In genomic region chr1:184730453-184731013, GRCm38 (mm10) we compare ENCODE assay signal across 8 mouse cellular contexts. TPM values are rescaled to one million over a fixed set of nuclear protein-coding genes. Genes with fewer than 3 reads are reported as not detected.
DNase-seq lines count a peak whose midpoint lies in the region; ATAC-seq lines count a peak whose summit lies in the region.

No protein-coding gene starts in this region.

- DNase-seq in forebrain, embryonic 10.5 days (ENCODE audit: extremely low spot score, low spot score), result no peak
- DNase-seq in lung, postnatal 25 days (ENCODE audit: low spot score), result no peak
- DNase-seq in ovary, adult 18-20 months (ENCODE audit: low spot score), result no peak

- H3K9me3 ChIP-seq in forebrain, embryonic 10.5 days, result no peaks in the 10 kb centered on the region
- H3K9me3 ChIP-seq in forebrain, embryonic 15.5 days, result no peaks in the 10 kb centered on the region
- no peaks in the 10 kb centered on the region for H3K9me3 ChIP-seq in lung, embryonic 16.5 days (ENCODE audit: control insufficient read depth, low read length)
- no peaks in the 10 kb centered on the region for H3K9me3 ChIP-seq in intestine, embryonic 15.5 days
- H3K9me3 ChIP-seq in neural tube, embryonic 13.5 days, result no peaks in the 10 kb centered on the region

- H3K27ac ChIP-seq in forebrain, embryonic 10.5 days, result no peak overlapping the region
- H3K27ac ChIP-seq in forebrain, embryonic 15.5 days (replicated peaks), result no peak overlapping the region
- H3K27ac ChIP-seq in lung, embryonic 16.5 days (ENCODE audit: low read length), result peak overlapping the region; percentile 31; the same call in 1 of the 2 replicates
- H3K27ac ChIP-seq in intestine, embryonic 15.5 days, result peak overlapping the region; percentile 99
- H3K27ac ChIP-seq in neural tube, embryonic 13.5 days (replicated peaks), result no peak overlapping the region

- no peak overlapping the region for H3K4me2 ChIP-seq in forebrain, embryonic 15.5 days (replicated peaks)
- H3K4me2 ChIP-seq in lung, embryonic 16.5 days (ENCODE audit: low read depth, low read length), result peak overlapping the region; percentile 89
- peak overlapping the region; percentile 82 for H3K4me2 ChIP-seq in intestine, embryonic 15.5 days (replicated peaks)
- H3K4me2 ChIP-seq in neural tube, embryonic 13.5 days, result peak overlapping the region; percentile 59

- no peaks in the 10 kb centered on the region for H3K36me3 ChIP-seq in forebrain, embryonic 10.5 days (replicated peaks)
- H3K36me3 ChIP-seq in forebrain, embryonic 15.5 days, result no peaks in the 10 kb centered on the region
- H3K36me3 ChIP-seq in lung, embryonic 16.5 days (ENCODE audit: control insufficient read depth, insufficient read depth, low read length), result peaks cover 4% of the 10 kb centered on the region; the same call in 1 of the 2 replicates
- H3K36me3 ChIP-seq in intestine, embryonic 15.5 days, result no peaks in the 10 kb centered on the region
- no peaks in the 10 kb centered on the region for H3K36me3 ChIP-seq in neural tube, embryonic 13.5 days

- no peak for ATAC-seq in forebrain, embryonic 15.5 days (replicated peaks)
- ATAC-seq in lung, embryonic 16.5 days (ENCODE audit: low read depth), result no peak
- no peak for ATAC-seq in intestine, embryonic 15.5 days
- ATAC-seq in neural tube, embryonic 13.5 days (ENCODE audit: low read depth), result no peak
- no peak for ATAC-seq in inflammation-experienced regulatory T-cells, adult 6 months

- under 1% methylated on average over 12 of the region's 12 CpGs for WGBS in forebrain, embryonic 10.5 days
- WGBS in forebrain, embryonic 15.5 days, result 3% methylated on average over 12 of the region's 12 CpGs
- 12% methylated on average over 12 of the region's 12 CpGs for WGBS in lung, embryonic 16.5 days
- WGBS in intestine, embryonic 15.5 days, result 5% methylated on average over 12 of the region's 12 CpGs
- 2% methylated on average over 12 of the region's 12 CpGs for WGBS in neural tube, embryonic 13.5 days

- no peak overlapping the region for H3K9ac ChIP-seq in forebrain, embryonic 15.5 days (replicated peaks)
- H3K9ac ChIP-seq in lung, embryonic 16.5 days (ENCODE audit: low read length), result peak overlapping the region; percentile 91
- H3K9ac ChIP-seq in intestine, embryonic 15.5 days, result peak overlapping the region; percentile 92
- peak overlapping the region; percentile 12; the same call in 1 of the 2 replicates for H3K9ac ChIP-seq in neural tube, embryonic 13.5 days

- H3K4me3 ChIP-seq in forebrain, embryonic 10.5 days, result peak overlapping the region; percentile 63
- H3K4me3 ChIP-seq in forebrain, embryonic 15.5 days, result no peak overlapping the region
- peak overlapping the region; percentile 76 for H3K4me3 ChIP-seq in lung, embryonic 16.5 days (ENCODE audit: low read length)
- H3K4me3 ChIP-seq in intestine, embryonic 15.5 days (replicated peaks), result peak overlapping the region; percentile 70
- peak overlapping the region; percentile 43 for H3K4me3 ChIP-seq in neural tube, embryonic 13.5 days

- peaks cover 99% of the 10 kb centered on the region for H3K27me3 ChIP-seq in forebrain, embryonic 10.5 days (ENCODE audit: poor library complexity, severe bottlenecking)
- H3K27me3 ChIP-seq in forebrain, embryonic 15.5 days, result peaks cover 68% of the 10 kb centered on the region
- peaks cover 50% of the 10 kb centered on the region for H3K27me3 ChIP-seq in lung, embryonic 16.5 days (ENCODE audit: control insufficient read depth, insufficient read depth, low read depth, low read length)
- H3K27me3 ChIP-seq in intestine, embryonic 15.5 days (replicated peaks), result peaks cover 18% of the 10 kb centered on the region; the same call in 1 of the 2 replicates
- peaks cover 96% of the 10 kb centered on the region for H3K27me3 ChIP-seq in neural tube, embryonic 13.5 days

- peaks cover 31% of the 10 kb centered on the region for H3K4me1 ChIP-seq in forebrain, embryonic 10.5 days
- peaks cover 30% of the 10 kb centered on the region for H3K4me1 ChIP-seq in forebrain, embryonic 15.5 days
- H3K4me1 ChIP-seq in lung, embryonic 16.5 days (replicated peaks; ENCODE audit: control insufficient read depth, insufficient read depth, low read length), result peaks cover 21% of the 10 kb centered on the region
- peaks cover 27% of the 10 kb centered on the region for H3K4me1 ChIP-seq in intestine, embryonic 15.5 days (replicated peaks)
- H3K4me1 ChIP-seq in neural tube, embryonic 13.5 days (replicated peaks), result peaks cover 29% of the 10 kb centered on the region

RNA-seq across cellular contexts. Expression of gene Hlx, which starts 1.9 kb away (rescaled TPM):
- 3.2 and 3.3 TPM in 2 replicates for polyA plus RNA-seq in forebrain, embryonic 10.5 days (2016; fragmentation: Nextera tagmentation; extraction: Ambion mirVana)
- 1.1 and 1.5 TPM in 2 replicates for polyA plus RNA-seq in forebrain, embryonic 15.5 days (2015; fragmentation: Nextera tagmentation; extraction: Ambion mirVana)
- polyA plus RNA-seq in lung, embryonic 16.5 days (2015; fragmentation: Nextera tagmentation; extraction: Ambion mirVana), result 25.9 and 28.8 TPM in 2 replicates
- 46.6 and 52.3 TPM in 2 replicates for polyA plus RNA-seq in intestine, embryonic 15.5 days (2015; fragmentation: Nextera tagmentation; extraction: Ambion mirVana)
- polyA plus RNA-seq in neural tube, embryonic 13.5 days (2015; fragmentation: Nextera tagmentation; extraction: Ambion mirVana), result 4.1 and 5.1 TPM in 2 replicates
- not detected for polyA plus RNA-seq in inflammation-experienced regulatory T-cells, adult 6 months (2017; shearing (Covaris generic))

Comparison
In these comparisons a context has a peak if more than half of its experiments do, and no peak if none do; other contexts are left out.
1. H3K27ac ChIP-seq: peak in lung, embryonic 16.5 days (single experiment) and intestine, embryonic 15.5 days (single experiment); none in forebrain, embryonic 10.5 days (single experiment), forebrain, embryonic 15.5 days (single experiment) and neural tube, embryonic 13.5 days (single experiment).